Mouse (Mus musculus): ENCODE data around the gene Scn8a. TPM values are rescaled to one million over a fixed set of nuclear protein-coding genes. Genes with fewer than 3 reads are reported as not detected.

Scn8a gene
- polyA plus RNA-seq, 1 experiment from 2014 or later = 3.6 TPM

- no peak; the same call in 1 of the 2 replicates for ATAC-seq (ENCODE audit: insufficient number of reproducible peaks, insufficient read depth, low FRiP score, low read depth)
- peaks cover 5% of the 10 kb centered on the region for H3K36me3 ChIP-seq (ENCODE audit: control insufficient read depth, insufficient read depth, low read length)
- H3K9me3 ChIP-seq (ENCODE audit: control insufficient read depth, low read depth, low read length) = no peaks in the 10 kb centered on the region
- peak overlapping the region; percentile 26 for H3K4me3 ChIP-seq (ENCODE audit: low read depth, low read length)
- H3K27ac ChIP-seq (ENCODE audit: low read length) = no peak overlapping the region
- peaks cover 30% of the 10 kb centered on the region for H3K27me3 ChIP-seq (ENCODE audit: control insufficient read depth, insufficient read depth, low read length)
- WGBS = 22% methylated on average over 98 of the region's 120 CpGs
- H3K4me1 ChIP-seq (ENCODE audit: control insufficient read depth, insufficient read depth, low read length) = peaks cover 10% of the 10 kb centered on the region; the same call in 1 of the 2 replicates
- H3K9ac ChIP-seq (replicated peaks; ENCODE audit: low read depth, low read length) = no peak overlapping the region
- H3K4me2 ChIP-seq (replicated peaks; ENCODE audit: low read depth, low read length) = peak overlapping the region; percentile 59
These were observed 183.2 kb downstream of the Scn8a start for GRCm38 (mm10) chr15:101052560-101053501.

- H3K27ac ChIP-seq (ENCODE audit: low read length) = no peak overlapping the region
- WGBS = 30% methylated on average over 52 of the region's 65 CpGs
- peaks cover 22% of the 10 kb centered on the region for H3K27me3 ChIP-seq (ENCODE audit: control insufficient read depth, insufficient read depth, low read length)
- peak overlapping the region; percentile 59 for H3K4me2 ChIP-seq (replicated peaks; ENCODE audit: low read depth, low read length)
- ATAC-seq (ENCODE audit: insufficient number of reproducible peaks, insufficient read depth, low FRiP score, low read depth) = no peak
- H3K4me3 ChIP-seq (ENCODE audit: low read depth, low read length) = peak overlapping the region; percentile 26
- H3K9me3 ChIP-seq (ENCODE audit: control insufficient read depth, low read depth, low read length) = no peaks in the 10 kb centered on the region
- peak overlapping the region; percentile 25; the same call in 1 of the 2 replicates for H3K9ac ChIP-seq (replicated peaks; ENCODE audit: low read depth, low read length)
- H3K36me3 ChIP-seq (ENCODE audit: control insufficient read depth, insufficient read depth, low read length) = peaks cover 5% of the 10 kb centered on the region
- peaks cover 10% of the 10 kb centered on the region; the same call in 1 of the 2 replicates for H3K4me1 ChIP-seq (ENCODE audit: control insufficient read depth, insufficient read depth, low read length)
These were observed 184.3 kb downstream of the Scn8a start for GRCm38 (mm10) chr15:101053832-101054459.

GRCm38 (mm10) chr15:101054541-101054940 lies 184.9 kb downstream of the Scn8a start:
- H3K27me3 ChIP-seq (ENCODE audit: control insufficient read depth, insufficient read depth, low read length) = peaks cover 21% of the 10 kb centered on the region
- peaks cover 5% of the 10 kb centered on the region for H3K36me3 ChIP-seq (ENCODE audit: control insufficient read depth, insufficient read depth, low read length)
- 85% methylated on average over 10 of the region's 10 CpGs for WGBS
- ATAC-seq (ENCODE audit: insufficient number of reproducible peaks, insufficient read depth, low FRiP score, low read depth) = no peak
- H3K4me2 ChIP-seq (replicated peaks; ENCODE audit: low read depth, low read length) = no peak overlapping the region
- H3K4me1 ChIP-seq (ENCODE audit: control insufficient read depth, insufficient read depth, low read length) = peaks cover 10% of the 10 kb centered on the region; the same call in 1 of the 2 replicates
- no peak overlapping the region for H3K27ac ChIP-seq (ENCODE audit: low read length)
- no peak overlapping the region for H3K9ac ChIP-seq (replicated peaks; ENCODE audit: low read depth, low read length)
- H3K9me3 ChIP-seq (ENCODE audit: control insufficient read depth, low read depth, low read length) = no peaks in the 10 kb centered on the region
- no peak overlapping the region for H3K4me3 ChIP-seq (ENCODE audit: low read depth, low read length)

- ATAC-seq (ENCODE audit: insufficient number of reproducible peaks, insufficient read depth, low FRiP score, low read depth) = peak; percentile 70
- Histone ChIP-seq H3K4me1 (ENCODE audit: control insufficient read depth, insufficient read depth, low read length) (peaks cover 10% of the 10 kb centered on the region; the same call in 1 of the 2 replicates), H3K36me3 (ENCODE audit: control insufficient read depth, insufficient read depth, low read length) (peaks cover 5% of the 10 kb centered on the region), H3K4me3 (ENCODE audit: low read depth, low read length) (no peak overlapping the region), H3K9ac (replicated peaks; ENCODE audit: low read depth, low read length) (no peak overlapping the region), H3K27ac (ENCODE audit: low read length) (no peak overlapping the region), H3K9me3 (ENCODE audit: control insufficient read depth, low read depth, low read length) (no peaks in the 10 kb centered on the region), H3K27me3 (ENCODE audit: control insufficient read depth, insufficient read depth, low read length) (peaks cover 21% of the 10 kb centered on the region), H3K4me2 (replicated peaks; ENCODE audit: low read depth, low read length) (no peak overlapping the region)
- 39% methylated on average over 10 of the region's 10 CpGs for WGBS
These were observed 186.6 kb downstream of the Scn8a start for GRCm38 (mm10) chr15:101056225-101056624.

GRCm38 (mm10) chr15:101059570-101060279 lies 190.1 kb downstream of the Scn8a start:
- WGBS = 48% methylated on average over 9 of the region's 9 CpGs
- Histone ChIP-seq H3K36me3 (ENCODE audit: control insufficient read depth, insufficient read depth, low read length) (no peaks in the 10 kb centered on the region), H3K27me3 (ENCODE audit: control insufficient read depth, insufficient read depth, low read length) (peaks cover 5% of the 10 kb centered on the region; the same call in 1 of the 2 replicates), H3K4me1 (ENCODE audit: control insufficient read depth, insufficient read depth, low read length) (no peaks in the 10 kb centered on the region), H3K4me3 (ENCODE audit: low read depth, low read length) (no peak overlapping the region), H3K9me3 (ENCODE audit: control insufficient read depth, low read depth, low read length) (no peaks in the 10 kb centered on the region), H3K4me2 (replicated peaks; ENCODE audit: low read depth, low read length) (no peak overlapping the region), H3K27ac (ENCODE audit: low read length) (no peak overlapping the region), H3K9ac (replicated peaks; ENCODE audit: low read depth, low read length) (no peak overlapping the region)
- ATAC-seq (ENCODE audit: insufficient number of reproducible peaks, insufficient read depth, low FRiP score, low read depth) = no peak

GRCm38 (mm10) chr15:101060280-101060852 lies 190.7 kb downstream of the Scn8a start:
- ATAC-seq (ENCODE audit: insufficient number of reproducible peaks, insufficient read depth, low FRiP score, low read depth) = no peak
- Histone ChIP-seq H3K27ac (ENCODE audit: low read length) (no peak overlapping the region), H3K4me1 (ENCODE audit: control insufficient read depth, insufficient read depth, low read length) (peaks cover 6% of the 10 kb centered on the region; the same call in 1 of the 2 replicates), H3K4me3 (ENCODE audit: low read depth, low read length) (no peak overlapping the region), H3K9me3 (ENCODE audit: control insufficient read depth, low read depth, low read length) (no peaks in the 10 kb centered on the region), H3K36me3 (ENCODE audit: control insufficient read depth, insufficient read depth, low read length) (no peaks in the 10 kb centered on the region), H3K4me2 (replicated peaks; ENCODE audit: low read depth, low read length) (no peak overlapping the region), H3K9ac (replicated peaks; ENCODE audit: low read depth, low read length) (no peak overlapping the region), H3K27me3 (ENCODE audit: control insufficient read depth, insufficient read depth, low read length) (0 out of 2 replicates have a peak, but pooled peaks cover 3% of the 10 kb centered on the region)
- WGBS = 68% methylated on average over 11 of the region's 11 CpGs

GRCm38 (mm10) chr15:101065069-101065468 lies 195.4 kb downstream of the Scn8a start:
- Histone ChIP-seq H3K27me3 (ENCODE audit: control insufficient read depth, insufficient read depth, low read length) (no peaks in the 10 kb centered on the region), H3K4me3 (ENCODE audit: low read depth, low read length) (no peak overlapping the region), H3K9me3 (ENCODE audit: control insufficient read depth, low read depth, low read length) (no peaks in the 10 kb centered on the region), H3K36me3 (ENCODE audit: control insufficient read depth, insufficient read depth, low read length) (no peaks in the 10 kb centered on the region), H3K4me2 (replicated peaks; ENCODE audit: low read depth, low read length) (no peak overlapping the region), H3K4me1 (ENCODE audit: control insufficient read depth, insufficient read depth, low read length) (peaks cover 45% of the 10 kb centered on the region), H3K9ac (replicated peaks; ENCODE audit: low read depth, low read length) (no peak overlapping the region), H3K27ac (ENCODE audit: low read length) (no peak overlapping the region)
- no peak for ATAC-seq (ENCODE audit: insufficient number of reproducible peaks, insufficient read depth, low FRiP score, low read depth)
- WGBS = 50% methylated on average over 6 of the region's 6 CpGs

Measured in stomach, embryonic 14.5 days (tissue).